Mouse (Mus musculus): ENCODE measurements around the gene Srp68. TPM values are rescaled to one million over a fixed set of nuclear protein-coding genes. Genes with fewer than 3 reads are reported as not detected.

Gene Srp68
- polyA plus RNA-seq, 1 experiment from 2014 or later, result 47.6 TPM

DNA sequence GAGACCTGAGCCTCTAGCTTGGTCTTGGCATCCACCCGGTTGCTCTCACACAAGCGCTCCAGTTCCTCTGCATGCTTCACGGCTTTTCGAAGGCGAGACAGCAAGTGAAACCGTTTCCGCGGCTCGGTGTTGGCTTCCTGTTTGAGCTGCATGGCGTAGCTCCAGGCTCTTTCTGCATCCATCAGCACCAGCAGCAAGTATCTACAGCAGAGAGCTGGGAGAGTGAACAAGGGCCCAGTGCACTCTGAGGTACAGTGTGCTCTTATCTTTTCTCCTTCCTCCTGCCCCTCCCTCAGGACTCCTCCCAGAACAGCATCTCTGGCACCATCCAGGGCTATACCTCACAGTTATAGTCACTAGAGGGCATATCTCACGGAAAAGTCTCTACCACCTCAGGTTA is 8.7 kb downstream of the Srp68 start:
- no peaks in the 10 kb centered on the region for H3K27me3 ChIP-seq
- no peaks in the 10 kb centered on the region for H3K9me3 ChIP-seq (replicated peaks)
- peaks cover 31% of the 10 kb centered on the region for H3K4me1 ChIP-seq (replicated peaks)
- DNase-seq (peak; percentile 23), ATAC-seq (ENCODE audit: low read depth) (peak; percentile 92)
- H3K36me3 ChIP-seq, result peaks cover 98% of the 10 kb centered on the region
- H3K4me2 ChIP-seq, result no peak overlapping the region
- no peak overlapping the region for H3K4me3 ChIP-seq (replicated peaks)
- 78% methylated on average over 11 of the region's 11 CpGs for WGBS (ENCODE audit: insufficient replicate concordance)
- H3K27ac ChIP-seq, result 0 out of 2 replicates have a peak overlapping the region, but pooled peaks have one; percentile 58
- no peak overlapping the region for H3K9ac ChIP-seq

- no peaks in the 10 kb centered on the region for H3K9me3 ChIP-seq (replicated peaks)
- H3K36me3 ChIP-seq, result peaks cover 97% of the 10 kb centered on the region
- DNase-seq (no peak), ATAC-seq (ENCODE audit: low read depth) (no peak)
- no peaks in the 10 kb centered on the region for H3K27me3 ChIP-seq
- no peak overlapping the region for H3K4me2 ChIP-seq
- H3K4me3 ChIP-seq (replicated peaks), result no peak overlapping the region
- H3K4me1 ChIP-seq (replicated peaks), result peaks cover 27% of the 10 kb centered on the region
- H3K9ac ChIP-seq, result no peak overlapping the region
- H3K27ac ChIP-seq, result no peak overlapping the region
- 79% methylated on average over 7 of the region's 7 CpGs for WGBS (ENCODE audit: insufficient replicate concordance)
Measured at GRCm38 (mm10) chr11:116260259-116260658, 13.8 kb downstream of the Srp68 start.

DNA sequence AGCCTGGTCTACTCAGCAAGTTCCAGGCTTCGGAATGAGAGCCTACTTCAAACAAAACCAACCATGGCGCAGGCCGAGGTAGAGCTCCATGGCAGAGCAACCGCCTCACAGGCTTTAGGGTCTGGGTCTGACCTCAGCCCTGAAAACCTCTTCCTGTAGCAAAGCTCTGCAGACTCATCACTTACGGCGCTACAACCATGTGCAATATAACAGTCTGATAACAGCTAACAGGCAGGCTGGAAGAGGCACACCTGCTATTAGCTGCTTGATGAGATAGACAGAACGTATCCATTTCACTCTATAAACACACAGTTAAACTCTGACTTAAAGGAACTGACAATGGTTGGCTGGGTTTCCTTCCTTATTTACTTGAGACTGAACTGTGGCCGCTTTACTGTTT is 14.6 kb downstream of the Srp68 start:
- H3K4me1 ChIP-seq (replicated peaks), result peaks cover 32% of the 10 kb centered on the region
- ATAC-seq (ENCODE audit: low read depth) (peak; percentile 49; the same call in 1 of the 2 replicates), DNase-seq (no peak)
- no peaks in the 10 kb centered on the region for H3K27me3 ChIP-seq
- 56% methylated on average over 8 of the region's 8 CpGs for WGBS (ENCODE audit: insufficient replicate concordance)
- no peak overlapping the region for H3K9ac ChIP-seq
- H3K4me2 ChIP-seq, result no peak overlapping the region
- no peaks in the 10 kb centered on the region for H3K9me3 ChIP-seq (replicated peaks)
- H3K36me3 ChIP-seq, result peaks cover 98% of the 10 kb centered on the region
- H3K27ac ChIP-seq, result no peak overlapping the region
- no peak overlapping the region for H3K4me3 ChIP-seq (replicated peaks)

DNA sequence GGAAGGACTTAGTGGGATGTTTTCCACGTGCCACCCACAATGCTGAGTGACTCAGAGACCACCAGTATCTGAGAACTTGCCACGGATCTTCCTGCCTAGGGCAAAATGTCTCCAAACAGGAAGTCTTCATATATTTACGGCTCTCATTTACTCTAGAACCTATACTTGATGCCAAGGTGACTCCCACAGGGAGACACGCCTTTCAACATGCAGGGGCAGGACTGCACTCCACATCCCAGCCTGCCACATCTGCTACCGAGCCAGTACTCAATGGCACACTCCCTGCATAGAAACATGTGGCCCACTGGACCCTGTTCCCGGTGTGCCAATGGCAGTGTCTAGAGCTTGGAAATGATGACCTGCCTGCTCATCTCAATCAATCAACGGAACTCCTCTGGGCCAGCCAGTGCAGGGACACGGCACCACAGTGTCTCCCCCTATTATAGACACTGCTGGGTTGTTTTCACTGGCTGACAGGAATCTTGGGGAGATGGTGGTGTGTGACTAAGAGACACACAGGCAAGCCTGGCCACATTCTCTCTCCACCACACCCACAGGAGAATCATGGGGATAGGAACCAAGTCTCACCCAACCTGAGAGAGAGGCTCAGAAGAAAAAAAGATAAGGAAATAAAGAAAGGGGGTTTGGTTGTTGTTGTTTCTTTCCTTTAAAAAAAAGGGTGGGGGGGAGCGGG is 17.9 kb downstream of the Srp68 start:
- no peaks in the 10 kb centered on the region for H3K9me3 ChIP-seq (replicated peaks)
- H3K27me3 ChIP-seq, result no peaks in the 10 kb centered on the region
- H3K4me2 ChIP-seq, result no peak overlapping the region
- H3K4me3 ChIP-seq (replicated peaks), result no peak overlapping the region
- ATAC-seq (ENCODE audit: low read depth) (no peak), DNase-seq (no peak)
- no peak overlapping the region for H3K9ac ChIP-seq
- WGBS (ENCODE audit: insufficient replicate concordance), result 76% methylated on average over 9 of the region's 9 CpGs
- no peak overlapping the region for H3K27ac ChIP-seq
- peaks cover 32% of the 10 kb centered on the region for H3K4me1 ChIP-seq (replicated peaks)
- H3K36me3 ChIP-seq, result peaks cover 97% of the 10 kb centered on the region

DNA sequence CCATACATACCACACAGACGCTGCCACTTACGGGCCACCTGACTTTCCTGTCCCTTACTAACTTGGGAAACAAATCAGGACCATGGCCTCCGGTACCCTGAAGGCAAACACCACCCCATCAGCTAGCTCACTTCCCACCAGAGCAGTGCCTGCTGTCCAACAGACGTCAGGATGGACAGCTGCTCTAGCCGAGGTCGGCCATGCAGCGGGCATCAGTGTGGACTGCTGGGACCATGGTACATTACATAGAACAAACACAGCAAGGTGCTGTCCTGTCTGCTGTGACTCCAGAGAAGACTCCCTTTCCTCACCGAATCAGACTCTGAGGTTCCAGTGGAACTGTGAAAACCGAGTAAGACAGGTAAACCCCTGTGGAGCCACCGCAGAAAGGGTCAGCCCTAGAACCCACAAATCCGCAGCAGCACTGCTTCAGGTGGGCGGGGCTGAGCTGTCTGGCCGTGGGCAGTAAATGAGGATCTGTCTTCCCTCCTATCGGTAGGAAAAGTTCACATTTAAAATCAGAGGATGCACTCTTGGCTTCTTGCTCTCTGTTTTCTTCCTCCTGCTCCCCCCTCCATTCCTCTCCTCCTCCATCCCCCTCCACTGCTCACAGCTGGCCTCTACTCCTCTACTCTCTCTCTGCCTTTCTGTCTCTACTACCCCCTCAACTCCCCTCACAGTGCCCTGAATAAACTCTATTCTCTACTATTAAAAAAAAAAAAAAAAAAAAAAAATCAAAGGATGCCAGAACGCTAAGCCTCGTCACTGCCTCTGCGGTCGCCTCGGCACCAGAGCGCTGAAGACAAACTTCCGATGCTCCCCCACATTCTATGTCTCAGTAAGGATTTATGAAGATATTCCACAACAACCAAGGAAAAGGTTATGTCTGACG is 18.7 kb downstream of the Srp68 start:
- 64% methylated on average over 22 of the region's 22 CpGs for WGBS (ENCODE audit: insufficient replicate concordance)
- H3K36me3 ChIP-seq, result peaks cover 97% of the 10 kb centered on the region
- ATAC-seq (ENCODE audit: low read depth) (no peak), DNase-seq (no peak)
- no peak overlapping the region for H3K9ac ChIP-seq
- no peak overlapping the region for H3K4me3 ChIP-seq (replicated peaks)
- peaks cover 29% of the 10 kb centered on the region for H3K4me1 ChIP-seq (replicated peaks)
- H3K27me3 ChIP-seq, result no peaks in the 10 kb centered on the region
- peak overlapping the region; percentile 41 for H3K27ac ChIP-seq
- H3K4me2 ChIP-seq, result no peak overlapping the region
- H3K9me3 ChIP-seq (replicated peaks), result no peaks in the 10 kb centered on the region

GRCm38 (mm10) chr11:116254627-116255026 is 19.4 kb downstream of the Srp68 start:
- DNase-seq, result no peak
- H3K27ac ChIP-seq, result peak overlapping the region; percentile 41; the same call in 1 of the 2 replicates
- no peaks in the 10 kb centered on the region for H3K27me3 ChIP-seq
- no peaks in the 10 kb centered on the region for H3K9me3 ChIP-seq (replicated peaks)
- no peak overlapping the region for H3K9ac ChIP-seq
- no peak for ATAC-seq (ENCODE audit: low read depth)
- peaks cover 97% of the 10 kb centered on the region for H3K36me3 ChIP-seq
- H3K4me3 ChIP-seq (replicated peaks), result no peak overlapping the region
- no peak overlapping the region for H3K4me2 ChIP-seq
- peaks cover 22% of the 10 kb centered on the region for H3K4me1 ChIP-seq (replicated peaks)
- 39% methylated on average over 9 of the region's 9 CpGs for WGBS (ENCODE audit: insufficient replicate concordance)

GRCm38 (mm10) chr11:116253076-116253600 is 20.9 kb downstream of the Srp68 start:
- Histone ChIP-seq H3K36me3 (peaks cover 97% of the 10 kb centered on the region), H3K4me1 (replicated peaks) (peaks cover 17% of the 10 kb centered on the region), H3K4me3 (replicated peaks) (no peak overlapping the region), H3K9ac (no peak overlapping the region), H3K27me3 (no peaks in the 10 kb centered on the region), H3K4me2 (no peak overlapping the region), H3K27ac (no peak overlapping the region), H3K9me3 (replicated peaks) (no peaks in the 10 kb centered on the region)
- ATAC-seq (ENCODE audit: low read depth), result no peak
- no peak for DNase-seq
- WGBS (ENCODE audit: insufficient replicate concordance), result 66% methylated on average over 3 of the region's 3 CpGs

- Histone ChIP-seq H3K9ac (no peak overlapping the region), H3K27ac (no peak overlapping the region), H3K9me3 (replicated peaks) (no peaks in the 10 kb centered on the region), H3K4me2 (no peak overlapping the region), H3K36me3 (peaks cover 97% of the 10 kb centered on the region), H3K27me3 (no peaks in the 10 kb centered on the region), H3K4me3 (replicated peaks) (no peak overlapping the region), H3K4me1 (replicated peaks) (peaks cover 11% of the 10 kb centered on the region)
- no peak for ATAC-seq (ENCODE audit: low read depth)
- DNase-seq, result no peak
- WGBS (ENCODE audit: insufficient replicate concordance), result 87% methylated on average over 8 of the region's 8 CpGs
Measured at GRCm38 (mm10) chr11:116250898-116251297, 23.1 kb downstream of the Srp68 start.

- no peak overlapping the region for H3K4me3 ChIP-seq (replicated peaks)
- H3K9me3 ChIP-seq (replicated peaks), result no peaks in the 10 kb centered on the region
- H3K4me2 ChIP-seq, result no peak overlapping the region
- peaks cover 95% of the 10 kb centered on the region for H3K36me3 ChIP-seq
- no peak overlapping the region for H3K27ac ChIP-seq
- no peak for ATAC-seq (ENCODE audit: low read depth)
- no peaks in the 10 kb centered on the region for H3K4me1 ChIP-seq (replicated peaks)
- no peak overlapping the region for H3K9ac ChIP-seq
- 78% methylated on average over 14 of the region's 14 CpGs for WGBS (ENCODE audit: insufficient replicate concordance)
- DNase-seq, result no peak
- H3K27me3 ChIP-seq, result no peaks in the 10 kb centered on the region
Measured at GRCm38 (mm10) chr11:116247502-116248222, 26.4 kb downstream of the Srp68 start.

- H3K9ac ChIP-seq, result no peak overlapping the region
- H3K27me3 ChIP-seq, result no peaks in the 10 kb centered on the region
- H3K4me2 ChIP-seq, result no peak overlapping the region
- H3K27ac ChIP-seq, result no peak overlapping the region
- DNase-seq (no peak), ATAC-seq (ENCODE audit: low read depth) (no peak)
- WGBS (ENCODE audit: insufficient replicate concordance), result 80% methylated on average over 6 of the region's 6 CpGs
- H3K4me3 ChIP-seq (replicated peaks), result no peak overlapping the region
- H3K9me3 ChIP-seq (replicated peaks), result no peaks in the 10 kb centered on the region
- peaks cover 6% of the 10 kb centered on the region; the same call in 1 of the 2 replicates for H3K4me1 ChIP-seq (replicated peaks)
- H3K36me3 ChIP-seq, result peaks cover 75% of the 10 kb centered on the region
Measured at GRCm38 (mm10) chr11:116245616-116246015, 28.4 kb downstream of the Srp68 start.

- Histone ChIP-seq H3K9me3 (replicated peaks) (no peaks in the 10 kb centered on the region), H3K36me3 (peaks cover 65% of the 10 kb centered on the region), H3K4me3 (replicated peaks) (no peak overlapping the region), H3K4me2 (no peak overlapping the region), H3K27ac (no peak overlapping the region), H3K4me1 (replicated peaks) (peaks cover 6% of the 10 kb centered on the region; the same call in 1 of the 2 replicates), H3K9ac (no peak overlapping the region), H3K27me3 (0 out of 2 replicates have a peak, but pooled peaks cover 4% of the 10 kb centered on the region)
- DNase-seq (no peak), ATAC-seq (ENCODE audit: low read depth) (no peak)
- WGBS (ENCODE audit: insufficient replicate concordance), result 85% methylated on average over 8 of the region's 8 CpGs
Measured at GRCm38 (mm10) chr11:116244580-116244979, 29.4 kb downstream of the Srp68 start.

All from liver, embryonic 13.5 days (tissue).